Mouse (Mus musculus): ENCODE measurements around the gene Wwox.

- no peak for TF ChIP-seq POLR2A (IDR thresholded peaks at IDR 0.05; ENCODE audit: extremely low read depth, insufficient read depth, low read length)
- no peak for TF ChIP-seq CTCF (IDR thresholded peaks at IDR 0.05; ENCODE audit: extremely low read depth, insufficient read depth, low read length)
These were observed 392.1 kb downstream of the Wwox start for GRCm38 (mm10) chr8:114831595-114831994.
